Mouse (Mus musculus): ENCODE data around the gene Snx25.

Gene Snx25

GRCm38 (mm10) chr8:46152064-46153031, at the start of gene Snx25:
TSS of gene Snx25 (minus strand) at chr8:46152159.
- DNase-seq (ENCODE audit: low spot score): peak; percentile 84

GRCm38 (mm10) chr8:46197673-46198072, 45.7 kb upstream of the Snx25 start:
- DNase-seq (ENCODE audit: low spot score): no peak

GRCm38 (mm10) chr8:46196877-46197276, 44.9 kb upstream of the Snx25 start:
- no peak for DNase-seq (ENCODE audit: low spot score)

- DNase-seq (ENCODE audit: low spot score): no peak
These were observed 41.1 kb upstream of the Snx25 start for GRCm38 (mm10) chr8:46193100-46193499.

GRCm38 (mm10) chr8:46185361-46185760, 33.4 kb upstream of the Snx25 start:
- DNase-seq (ENCODE audit: low spot score): peak; percentile 54

- DNase-seq (ENCODE audit: low spot score): no peak
These were observed 28.2 kb upstream of the Snx25 start for GRCm38 (mm10) chr8:46180136-46180535.

- no peak for DNase-seq (ENCODE audit: low spot score)
These were observed 21.7 kb upstream of the Snx25 start for GRCm38 (mm10) chr8:46173651-46174050.

GRCm38 (mm10) chr8:46163870-46164190, 11.9 kb upstream of the Snx25 start:
- DNase-seq (ENCODE audit: low spot score): no peak

- peak; percentile 97 for DNase-seq (ENCODE audit: low spot score)
These were observed 11.3 kb upstream of the Snx25 start for GRCm38 (mm10) chr8:46162953-46163869.

GRCm38 (mm10) chr8:46153042-46153441, 1.1 kb upstream of the Snx25 start:
- no peak for DNase-seq (ENCODE audit: low spot score)

- peak; percentile 42 for DNase-seq (ENCODE audit: low spot score)
These were observed 527 bp downstream of the Snx25 start, which contains the start of gene Cfap97 for GRCm38 (mm10) chr8:46151202-46152062. TSS of gene Cfap97 (plus strand) at chr8:46151771.

GRCm38 (mm10) chr8:46149782-46150181, 2.2 kb downstream of the Snx25 start:
- no peak for DNase-seq (ENCODE audit: low spot score)

GRCm38 (mm10) chr8:46149306-46149705, 2.7 kb downstream of the Snx25 start:
- DNase-seq (ENCODE audit: low spot score): no peak

GRCm38 (mm10) chr8:46146173-46146572, 5.8 kb downstream of the Snx25 start:
- no peak for DNase-seq (ENCODE audit: low spot score)

GRCm38 (mm10) chr8:46143924-46144323, 8.0 kb downstream of the Snx25 start:
- DNase-seq (ENCODE audit: low spot score): no peak

GRCm38 (mm10) chr8:46143470-46143869, 8.5 kb downstream of the Snx25 start:
- DNase-seq (ENCODE audit: low spot score): no peak

GRCm38 (mm10) chr8:46142498-46143081, 9.4 kb downstream of the Snx25 start:
- no peak for DNase-seq (ENCODE audit: low spot score)

GRCm38 (mm10) chr8:46141688-46142087, 10.3 kb downstream of the Snx25 start:
- no peak for DNase-seq (ENCODE audit: low spot score)

GRCm38 (mm10) chr8:46140376-46141120, 11.4 kb downstream of the Snx25 start:
- no peak for DNase-seq (ENCODE audit: low spot score)

GRCm38 (mm10) chr8:46137843-46138596, 13.9 kb downstream of the Snx25 start:
- DNase-seq (ENCODE audit: low spot score): no peak

Data from urinary bladder, postnatal 14 days (tissue).